Mouse (Mus musculus) heart, embryonic 14.5 days (tissue): ENCODE measurements at regions not wholly inside any gene's neighbourhood (a gene's known extent, or its start where the extent isn't known, plus 50 kb on each side); places are given as distances from the start of the nearest gene placed in this dataset.

Source experiments
- ATAC-seq: fragments of 200-750 bp; cut with Nextera tagmentation; 2 replicates; pipeline ENCODE4 v1.8.0; 2017; ENCODE audit warnings: low read depth, moderate TSS enrichment; ENCODE audit not compliant: insufficient number of reproducible peaks, insufficient read depth, low FRiP score
- H3K27ac ChIP-seq, 2 experiments: fragments of 200-500 bp in 1 of 2; fragments of 300-500 bp in 1 of 2; sonication (generic) in 1 of 2; replicated peaks in 1 of 2; 2 replicates each; pipeline ENCODE4 v1.5.1; 2012 to 2014; ENCODE audit warnings: low read depth in 2 of 2, low read length in 2 of 2, control low read depth in 1 of 2, mild to moderate bottlenecking in 1 of 2, mixed read lengths in 1 of 2; ENCODE audit not compliant: control insufficient read depth in 1 of 2, insufficient read depth in 1 of 2
- H3K27me3 ChIP-seq: fragments of 300-500 bp; sonication (generic); 2 replicates; pipeline ENCODE4 v1.6.1; 2014; ENCODE audit warnings: mild to moderate bottlenecking, low read length, control low read depth; ENCODE audit not compliant: control insufficient read depth, insufficient read depth
- H3K36me3 ChIP-seq: fragments of 300-500 bp; sonication (generic); 2 replicates; pipeline ENCODE4 v1.6.1; 2014; ENCODE audit warnings: mild to moderate bottlenecking, control low read depth, low read length, mixed read lengths; ENCODE audit not compliant: control insufficient read depth, insufficient read depth
- H3K4me1 ChIP-seq, 2 experiments: fragments of 200-500 bp in 1 of 2; fragments of 300-500 bp in 1 of 2; sonication (generic) in 1 of 2; 2 replicates each; pipeline ENCODE4 v1.6.1; 2012 to 2014; ENCODE audit warnings: low read length in 2 of 2, control low read depth in 1 of 2, mixed read lengths in 1 of 2; ENCODE audit not compliant: control insufficient read depth in 2 of 2, insufficient read depth in 2 of 2
- H3K4me2 ChIP-seq: fragments of 300-500 bp; sonication (generic); 2 replicates; pipeline ENCODE4 v1.6.1; 2014; ENCODE audit warnings: mild to moderate bottlenecking, low read length
- H3K4me3 ChIP-seq, 2 experiments: fragments of 200-500 bp in 1 of 2; fragments of 300-500 bp in 1 of 2; sonication (generic) in 1 of 2; 2 replicates each; pipeline ENCODE4 v1.5.1; 2012 to 2014; ENCODE audit warnings: low read length in 2 of 2, mild to moderate bottlenecking in 2 of 2, control low read depth in 1 of 2, low read depth in 1 of 2, moderate library complexity in 1 of 2; ENCODE audit not compliant: control insufficient read depth in 1 of 2, insufficient read depth in 1 of 2
- H3K9ac ChIP-seq: fragments of 300-500 bp; sonication (generic); 2 replicates; pipeline ENCODE4 v1.6.1; 2014; ENCODE audit warnings: mild to moderate bottlenecking, low read length
- H3K9me3 ChIP-seq: fragments of 300-500 bp; sonication (generic); 2 replicates; pipeline ENCODE4 v1.6.1; 2016; ENCODE audit warnings: low read length, control low read depth; ENCODE audit not compliant: control insufficient read depth
- WGBS: fragments of 180-500 bp; shearing (Covaris S2); extraction: QIAGEN DNeasy Blood & Tissue Kit; methylation state at CpG from one replicate; pipeline ENCODE4 v1.1.7; 2014; 5-methylcytosine and 5-hydroxymethylcytosine counted together

GRCm38 (mm10) chr2:147256696-147257095, 62.7 kb upstream of the Nkx2-2 start:
- WGBS, result 23% methylated on average over 6 of the region's 6 CpGs
- Histone ChIP-seq H3K9me3 (no peaks in the 10 kb centered on the region), H3K4me1 (no peaks in the 10 kb centered on the region), H3K36me3 (no peaks in the 10 kb centered on the region), H3K9ac (no peak overlapping the region), H3K27me3 (no peaks in the 10 kb centered on the region; the same call in 1 of the 2 replicates), H3K4me3 (no peak overlapping the region), H3K27ac (no peak overlapping the region), H3K4me2 (no peak overlapping the region)
- ATAC-seq, result no peak

DNA sequence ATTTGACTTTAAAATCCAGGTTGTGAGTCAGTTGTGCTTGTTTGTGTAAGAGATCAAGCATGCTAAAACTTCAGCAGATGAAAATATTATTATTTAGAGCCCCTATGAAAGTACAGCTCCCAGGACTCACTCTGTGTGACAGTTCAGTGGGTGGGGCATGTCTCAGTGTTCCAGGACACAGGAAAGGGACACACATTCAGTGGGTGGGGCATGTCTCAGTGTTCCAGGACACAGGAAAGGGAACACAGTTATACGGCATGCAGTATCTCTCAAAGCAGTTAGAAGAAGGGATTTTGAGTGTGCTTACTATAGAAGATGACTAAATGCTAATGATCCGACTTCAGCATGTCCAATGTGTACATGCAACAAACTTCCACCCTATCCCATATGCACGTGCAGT, 60.9 kb upstream of the Nkx2-2 start:
- no peak for ATAC-seq
- WGBS, result 68% methylated on average over 3 of the region's 3 CpGs
- H3K36me3 ChIP-seq, result no peaks in the 10 kb centered on the region
- no peaks in the 10 kb centered on the region for H3K27me3 ChIP-seq
- no peak overlapping the region for H3K4me2 ChIP-seq
- no peak overlapping the region for H3K9ac ChIP-seq
- H3K27ac ChIP-seq, result no peak overlapping the region
- no peaks in the 10 kb centered on the region for H3K9me3 ChIP-seq
- H3K4me3 ChIP-seq, result no peak overlapping the region
- no peaks in the 10 kb centered on the region for H3K4me1 ChIP-seq

DNA sequence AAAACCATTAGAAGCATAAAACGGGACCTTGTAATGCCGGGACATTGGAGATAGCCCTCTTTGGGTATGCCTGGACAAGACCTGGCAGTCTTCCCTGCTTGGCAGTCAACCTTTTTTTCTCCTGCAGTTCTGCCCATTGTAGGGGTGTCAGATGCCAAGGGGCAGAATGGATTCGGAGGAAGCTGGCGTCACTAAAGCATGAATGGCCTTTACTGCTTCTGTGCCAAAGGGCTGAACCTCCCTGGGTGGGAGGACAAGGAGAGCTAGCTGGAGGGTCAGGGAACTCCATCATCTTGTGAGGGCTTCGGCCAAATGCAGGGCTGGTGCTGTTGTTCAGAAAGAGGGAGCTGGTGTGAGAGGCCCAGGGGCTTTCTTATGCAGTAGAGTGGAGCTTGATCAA, 60.1 kb upstream of the Nkx2-2 start:
- Histone ChIP-seq H3K36me3 (no peaks in the 10 kb centered on the region), H3K4me3 (no peak overlapping the region), H3K9ac (no peak overlapping the region), H3K4me2 (no peak overlapping the region), H3K27me3 (no peaks in the 10 kb centered on the region), H3K9me3 (no peaks in the 10 kb centered on the region), H3K27ac (no peak overlapping the region), H3K4me1 (no peaks in the 10 kb centered on the region)
- WGBS, result 56% methylated on average over 5 of the region's 5 CpGs
- no peak for ATAC-seq

GRCm38 (mm10) chr2:147247981-147248514, 54.0 kb upstream of the Nkx2-2 start:
- H3K4me1 ChIP-seq, result no peaks in the 10 kb centered on the region
- no peaks in the 10 kb centered on the region for H3K9me3 ChIP-seq
- no peak overlapping the region for H3K27ac ChIP-seq
- no peak overlapping the region for H3K4me2 ChIP-seq
- H3K36me3 ChIP-seq, result no peaks in the 10 kb centered on the region
- H3K9ac ChIP-seq, result no peak overlapping the region
- no peaks in the 10 kb centered on the region for H3K27me3 ChIP-seq
- 67% methylated on average over 6 of the region's 6 CpGs for WGBS
- ATAC-seq, result no peak
- H3K4me3 ChIP-seq, result no peak overlapping the region

DNA sequence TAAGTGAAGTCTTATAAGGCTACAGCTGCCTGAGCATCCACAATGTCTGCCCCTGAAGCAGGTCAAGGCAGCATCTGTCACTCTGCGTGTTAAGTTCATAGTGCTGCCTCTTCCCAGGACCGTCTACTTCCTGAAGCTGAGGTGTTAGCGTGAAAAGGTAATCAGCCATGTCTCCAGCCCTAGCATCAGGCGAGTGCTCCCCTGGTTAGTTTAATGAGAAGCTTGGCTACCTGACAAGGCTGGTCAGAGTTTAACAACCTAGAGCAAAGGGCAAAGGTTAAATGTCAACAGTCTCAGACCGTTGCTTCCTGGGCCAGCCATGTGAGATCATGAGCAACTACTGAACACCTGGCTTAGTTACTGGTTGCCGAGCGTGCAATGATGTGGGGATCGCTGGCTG, 53.2 kb upstream of the Nkx2-2 start:
- ATAC-seq, result no peak
- H3K4me2 ChIP-seq, result no peak overlapping the region

GRCm38 (mm10) chr2:147244406-147244805, 50.4 kb upstream of the Nkx2-2 start:
- Histone ChIP-seq H3K27ac (no peak overlapping the region), H3K9me3 (no peaks in the 10 kb centered on the region), H3K4me3 (no peak overlapping the region), H3K4me2 (no peak overlapping the region), H3K9ac (no peak overlapping the region), H3K27me3 (no peaks in the 10 kb centered on the region), H3K4me1 (no peaks in the 10 kb centered on the region), H3K36me3 (no peaks in the 10 kb centered on the region)
- ATAC-seq, result no peak
- WGBS, result 70% methylated on average over 1 of the region's 1 CpGs

More for the DNA sequence above, 53.2 kb upstream of the Nkx2-2 start:
- H3K9ac ChIP-seq, result no peak overlapping the region
- H3K4me1 ChIP-seq, result no peaks in the 10 kb centered on the region
- WGBS, result 74% methylated on average over 8 of the region's 8 CpGs
- H3K27me3 ChIP-seq, result no peaks in the 10 kb centered on the region
- no peak overlapping the region for H3K4me3 ChIP-seq
- H3K36me3 ChIP-seq, result no peaks in the 10 kb centered on the region
- no peaks in the 10 kb centered on the region for H3K9me3 ChIP-seq
- H3K27ac ChIP-seq, result no peak overlapping the region
